Mouse (Mus musculus) liver, embryonic 11.5 days (tissue): Measurements from ENCODE around the gene Vcan. TPM values are rescaled to one million over a fixed set of nuclear protein-coding genes. Genes with fewer than 3 reads are reported as not detected.

Experiments used
- ATAC-seq: fragments of 200-750 bp; cut with Nextera tagmentation; replicated peaks from 2 replicates; pipeline ENCODE4 v1.8.0; 2017; ENCODE audit warnings: moderate number of reproducible peaks, mild to moderate bottlenecking, moderate TSS enrichment, moderate library complexity; ENCODE audit not compliant: low FRiP score
- DNase-seq: peaks from one replicate; pipeline ENCODE4 v3.0.0-alpha.2; 2017; ENCODE audit warnings: low spot score
- H3K27ac ChIP-seq: fragments of 300-500 bp; sonication (generic); 2 replicates; pipeline ENCODE4 v1.5.1; 2014; ENCODE audit warnings: mild to moderate bottlenecking, low read depth, low read length, control low read depth
- H3K27me3 ChIP-seq: fragments of 300-500 bp; sonication (generic); replicated peaks from 2 replicates; pipeline ENCODE4 v1.6.1; 2014; ENCODE audit warnings: low read length, mixed read lengths; ENCODE audit not compliant: control insufficient read depth, insufficient read depth
- H3K36me3 ChIP-seq: fragments of 300-500 bp; sonication (generic); 2 replicates; pipeline ENCODE4 v1.6.1; 2014; ENCODE audit warnings: mild to moderate bottlenecking, low read length, moderate library complexity, mixed read lengths; ENCODE audit not compliant: control insufficient read depth, insufficient read depth
- H3K4me1 ChIP-seq: fragments of 300-500 bp; sonication (generic); replicated peaks from 2 replicates; pipeline ENCODE4 v1.6.1; 2014; ENCODE audit warnings: low read length, mixed read lengths; ENCODE audit not compliant: control insufficient read depth, insufficient read depth
- H3K4me2 ChIP-seq: fragments of 300-500 bp; sonication (generic); 2 replicates; pipeline ENCODE4 v1.6.1; 2014; ENCODE audit warnings: mild to moderate bottlenecking, control low read depth, moderate library complexity
- H3K4me3 ChIP-seq: fragments of 300-500 bp; sonication (generic); 2 replicates; pipeline ENCODE4 v1.5.1; 2014; ENCODE audit warnings: low read depth, low read length, control low read depth
- H3K9ac ChIP-seq: fragments of 300-500 bp; sonication (generic); 2 replicates; pipeline ENCODE4 v1.6.1; 2014; ENCODE audit warnings: low read depth, low read length, control low read depth
- H3K9me3 ChIP-seq: fragments of 300-500 bp; sonication (generic); 2 replicates; pipeline ENCODE4 v1.6.1; 2016; ENCODE audit warnings: low read length, inconsistent platforms, mixed read lengths; ENCODE audit not compliant: control insufficient read depth
- WGBS: fragments of 180-500 bp; shearing (Covaris S2); extraction: QIAGEN DNeasy Blood & Tissue Kit; methylation state at CpG from one replicate; pipeline ENCODE4 v1.1.7; 2014; 5-methylcytosine and 5-hydroxymethylcytosine counted together
- polyA plus RNA-seq: library from polyadenylated mRNA; unstranded; fragments of >200 nt; fragmentation: Nextera tagmentation; extraction: Ambion mirVana; gene quantifications from 2 replicates; pipeline ENCODE4 v1.2.1, GENCODE M21; 2014

Vcan gene
- 13.9 and 18.2 TPM in 2 replicates for polyA plus RNA-seq

GRCm38 (mm10) chr13:89741766-89742685 is at the start of gene Vcan:
TSS of gene Vcan (minus strand) at chr13:89742509.
- under 1% methylated on average over 40 of the region's 40 CpGs for WGBS
- Histone ChIP-seq H3K4me2 (peak within 1 kb of the TSS; percentile 94), H3K27ac (peak within 1 kb of the TSS; percentile 43; the same call in 1 of the 2 replicates), H3K9me3 (no peaks in the 10 kb centered on the region), H3K4me3 (peak within 1 kb of the TSS; percentile 63), H3K9ac (peak within 1 kb of the TSS; percentile 56), H3K4me1 (peaks cover 5% of the 10 kb centered on the region; the same call in 1 of the 2 replicates), H3K36me3 (no peaks in the 10 kb centered on the region), H3K27me3 (peaks cover 31% of the 10 kb centered on the region)
- no peak for ATAC-seq
- DNase-seq = peak; percentile 62

- no peaks in the 10 kb centered on the region for H3K27me3 ChIP-seq
- H3K27ac ChIP-seq = no peak overlapping the region
- WGBS = 58% methylated on average over 5 of the region's 5 CpGs
- no peaks in the 10 kb centered on the region for H3K4me1 ChIP-seq
- H3K4me3 ChIP-seq = no peak overlapping the region
- DNase-seq (no peak), ATAC-seq (no peak)
- no peaks in the 10 kb centered on the region for H3K9me3 ChIP-seq
- H3K36me3 ChIP-seq = no peaks in the 10 kb centered on the region
- no peak overlapping the region for H3K9ac ChIP-seq
- H3K4me2 ChIP-seq = no peak overlapping the region
Observed at GRCm38 (mm10) chr13:89791475-89791874, 49.2 kb upstream of the Vcan start.

GRCm38 (mm10) chr13:89782886-89783285 is 40.6 kb upstream of the Vcan start:
- DNase-seq = no peak
- no peaks in the 10 kb centered on the region for H3K27me3 ChIP-seq
- no peak overlapping the region for H3K9ac ChIP-seq
- H3K36me3 ChIP-seq = no peaks in the 10 kb centered on the region
- no peak overlapping the region for H3K27ac ChIP-seq
- no peak overlapping the region for H3K4me2 ChIP-seq
- no peak overlapping the region for H3K4me3 ChIP-seq
- WGBS = 48% methylated on average over 2 of the region's 2 CpGs
- no peak for ATAC-seq
- H3K9me3 ChIP-seq = no peaks in the 10 kb centered on the region
- H3K4me1 ChIP-seq = no peaks in the 10 kb centered on the region

GRCm38 (mm10) chr13:89780276-89780675 is 38.0 kb upstream of the Vcan start:
- ATAC-seq = no peak
- DNase-seq = no peak

GRCm38 (mm10) chr13:89779208-89779911 is 37.1 kb upstream of the Vcan start:
- no peaks in the 10 kb centered on the region for H3K4me1 ChIP-seq
- WGBS = 62% methylated on average over 7 of the region's 7 CpGs
- H3K4me3 ChIP-seq = no peak overlapping the region
- no peak overlapping the region for H3K9ac ChIP-seq
- H3K27ac ChIP-seq = no peak overlapping the region
- H3K27me3 ChIP-seq = no peaks in the 10 kb centered on the region
- no peaks in the 10 kb centered on the region for H3K36me3 ChIP-seq
- no peak overlapping the region for H3K4me2 ChIP-seq
- ATAC-seq (no peak), DNase-seq (no peak)
- no peaks in the 10 kb centered on the region for H3K9me3 ChIP-seq

More at GRCm38 (mm10) chr13:89780276-89780675, 38.0 kb upstream of the Vcan start:
- no peak overlapping the region for H3K4me2 ChIP-seq
- WGBS = 63% methylated on average over 3 of the region's 3 CpGs
- H3K4me3 ChIP-seq = no peak overlapping the region
- no peaks in the 10 kb centered on the region for H3K9me3 ChIP-seq
- no peak overlapping the region for H3K9ac ChIP-seq
- no peaks in the 10 kb centered on the region for H3K36me3 ChIP-seq
- H3K27me3 ChIP-seq = no peaks in the 10 kb centered on the region
- no peak overlapping the region for H3K27ac ChIP-seq
- no peaks in the 10 kb centered on the region for H3K4me1 ChIP-seq

- Histone ChIP-seq H3K9me3 (no peaks in the 10 kb centered on the region), H3K27ac (no peak overlapping the region), H3K4me3 (no peak overlapping the region), H3K4me2 (no peak overlapping the region), H3K27me3 (no peaks in the 10 kb centered on the region), H3K36me3 (no peaks in the 10 kb centered on the region), H3K9ac (no peak overlapping the region), H3K4me1 (no peaks in the 10 kb centered on the region)
- DNase-seq (no peak), ATAC-seq (no peak)
- 67% methylated on average over 1 of the region's 1 CpGs for WGBS
Observed at GRCm38 (mm10) chr13:89777764-89778163, 35.5 kb upstream of the Vcan start.

GRCm38 (mm10) chr13:89777146-89777545 is 34.8 kb upstream of the Vcan start:
- no peak overlapping the region for H3K4me3 ChIP-seq
- H3K9me3 ChIP-seq = no peaks in the 10 kb centered on the region
- DNase-seq (no peak), ATAC-seq (no peak)
- no peak overlapping the region for H3K9ac ChIP-seq
- WGBS = 83% methylated on average over 1 of the region's 1 CpGs
- H3K4me1 ChIP-seq = no peaks in the 10 kb centered on the region
- H3K36me3 ChIP-seq = no peaks in the 10 kb centered on the region
- H3K27me3 ChIP-seq = no peaks in the 10 kb centered on the region
- no peak overlapping the region for H3K27ac ChIP-seq
- H3K4me2 ChIP-seq = no peak overlapping the region

GRCm38 (mm10) chr13:89766551-89766950 is 24.2 kb upstream of the Vcan start:
- H3K27ac ChIP-seq = no peak overlapping the region
- no peak for DNase-seq
- H3K4me1 ChIP-seq = no peaks in the 10 kb centered on the region
- H3K27me3 ChIP-seq = no peaks in the 10 kb centered on the region
- 62% methylated on average over 1 of the region's 1 CpGs for WGBS
- H3K4me2 ChIP-seq = no peak overlapping the region
- no peak overlapping the region for H3K9ac ChIP-seq
- H3K9me3 ChIP-seq = no peaks in the 10 kb centered on the region
- no peaks in the 10 kb centered on the region for H3K36me3 ChIP-seq
- no peak for ATAC-seq
- H3K4me3 ChIP-seq = no peak overlapping the region
